Mouse (Mus musculus): Measurements from ENCODE around the gene Dnajc13.

The Dnajc13 gene

GRCm38 (mm10) chr9:104262823-104263352 is at the start of gene Dnajc13:
Dnajc13 (minus strand) TSS chr9:104262930.
- DNase-seq (ENCODE audit: low spot score) = peak; percentile 99

- DNase-seq (ENCODE audit: low spot score) = peak; percentile 84
These were observed 44.0 kb upstream of the Dnajc13 start for GRCm38 (mm10) chr9:104306734-104307133.

GRCm38 (mm10) chr9:104305333-104306111 is 42.8 kb upstream of the Dnajc13 start:
- no peak for DNase-seq (ENCODE audit: low spot score)

GRCm38 (mm10) chr9:104304800-104305199 is 42.1 kb upstream of the Dnajc13 start:
- DNase-seq (ENCODE audit: low spot score) = no peak

GRCm38 (mm10) chr9:104304376-104304775 is 41.6 kb upstream of the Dnajc13 start:
- DNase-seq (ENCODE audit: low spot score) = no peak

- DNase-seq (ENCODE audit: low spot score) = no peak
These were observed 37.8 kb upstream of the Dnajc13 start for GRCm38 (mm10) chr9:104300569-104300968.

- DNase-seq (ENCODE audit: low spot score) = no peak
These were observed 34.3 kb upstream of the Dnajc13 start for GRCm38 (mm10) chr9:104297041-104297440.

GRCm38 (mm10) chr9:104284934-104285333 is 22.2 kb upstream of the Dnajc13 start:
- no peak for DNase-seq (ENCODE audit: low spot score)

- no peak for DNase-seq (ENCODE audit: low spot score)
These were observed 19.8 kb upstream of the Dnajc13 start for GRCm38 (mm10) chr9:104282536-104282935.

- no peak for DNase-seq (ENCODE audit: low spot score)
These were observed 19.0 kb upstream of the Dnajc13 start for GRCm38 (mm10) chr9:104281737-104282136.

- no peak for DNase-seq (ENCODE audit: low spot score)
These were observed 18.2 kb upstream of the Dnajc13 start for GRCm38 (mm10) chr9:104280725-104281495.

- DNase-seq (ENCODE audit: low spot score) = peak; percentile 59
These were observed 14.9 kb upstream of the Dnajc13 start for GRCm38 (mm10) chr9:104277528-104278162.

GRCm38 (mm10) chr9:104275084-104275785 is 12.5 kb upstream of the Dnajc13 start:
- DNase-seq (ENCODE audit: low spot score) = no peak

GRCm38 (mm10) chr9:104272057-104272456 is 9.3 kb upstream of the Dnajc13 start:
- no peak for DNase-seq (ENCODE audit: low spot score)

GRCm38 (mm10) chr9:104271642-104272041 is 8.9 kb upstream of the Dnajc13 start:
- DNase-seq (ENCODE audit: low spot score) = no peak

- no peak for DNase-seq (ENCODE audit: low spot score)
These were observed 7.2 kb upstream of the Dnajc13 start for GRCm38 (mm10) chr9:104269944-104270343.

GRCm38 (mm10) chr9:104269349-104269871 is 6.7 kb upstream of the Dnajc13 start:
- peak; percentile 47 for DNase-seq (ENCODE audit: low spot score)

- DNase-seq (ENCODE audit: low spot score) = no peak
These were observed 1.8 kb upstream of the Dnajc13 start for GRCm38 (mm10) chr9:104264567-104264966.

GRCm38 (mm10) chr9:104262016-104262762 is 541 bp downstream of the Dnajc13 start:
- no peak for DNase-seq (ENCODE audit: low spot score)

GRCm38 (mm10) chr9:104260306-104260705 is 2.4 kb downstream of the Dnajc13 start:
- no peak for DNase-seq (ENCODE audit: low spot score)

GRCm38 (mm10) chr9:104256085-104256484 is 6.6 kb downstream of the Dnajc13 start:
- DNase-seq (ENCODE audit: low spot score) = no peak

All from layer of hippocampus, adult 11-12 months (tissue).